Mouse (Mus musculus): Measurements from ENCODE around the gene Pip5k1a. TPM values are rescaled to one million over a fixed set of nuclear protein-coding genes. Genes with fewer than 3 reads are reported as not detected.

The Pip5k1a gene
- total and polyA plus RNA-seq, 3 experiments, result 18.7 to 49.9 (median 40.8) TPM

Small RNA genes lying within 50 kb of the gene (microRNA-seq; reads per million reads assigned to microRNA genes)
- 0 reads per million in 2 experiments for gene Mir8099-1

Other genes with a start within 250 kb of the Pip5k1a start
- gene Psmb4, start 220.0 kb downstream of the Pip5k1a start, total RNA-seq (2021), result 100 to 1,000 TPM; 203 to 297 TPM
- 236 and 248 TPM in 2 replicates for gene Psmb4, start 220.0 kb downstream of the Pip5k1a start, polyA plus RNA-seq (2012; rRNA removed)
- gene Selenbp1, start 173.9 kb downstream of the Pip5k1a start, total RNA-seq (2021), result 10 to 100 TPM; 47.5 to 52.7 TPM
- gene Selenbp1, start 173.9 kb downstream of the Pip5k1a start, polyA plus RNA-seq (2012; rRNA removed), result 102 and 126 TPM in 2 replicates
- gene Rfx5, start 152.9 kb downstream of the Pip5k1a start, total RNA-seq (2021), result 10 to 100 TPM; 17.2 to 30.1 TPM
- gene Rfx5, start 152.9 kb downstream of the Pip5k1a start, polyA plus RNA-seq (2012; rRNA removed), result 10.8 and 13.5 TPM in 2 replicates
- 10 to 100 TPM; 57.0 to 68.7 TPM for gene Pi4kb, start 132.2 kb downstream of the Pip5k1a start, total RNA-seq (2021)
- gene Pi4kb, start 132.2 kb downstream of the Pip5k1a start, polyA plus RNA-seq (2012; rRNA removed), result 29.3 and 29.9 TPM in 2 replicates
- 10 to 100 TPM; 26.3 to 29.5 TPM for gene Zfp687, start 91.5 kb downstream of the Pip5k1a start, total RNA-seq (2021)
- 27.9 and 32.0 TPM in 2 replicates for gene Zfp687, start 91.5 kb downstream of the Pip5k1a start, polyA plus RNA-seq (2012; rRNA removed)
- 100 to 1,000 TPM; 312 to 335 TPM for gene Psmd4, start 64.3 kb downstream of the Pip5k1a start, total RNA-seq (2021)
- 105 and 114 TPM in 2 replicates for gene Psmd4, start 64.3 kb downstream of the Pip5k1a start, polyA plus RNA-seq (2012; rRNA removed)
- gene Vps72, start 4.1 kb upstream of the Pip5k1a start, total RNA-seq (2021), result 10 to 100 TPM; 52.4 to 64.0 TPM
- 82.4 and 83.0 TPM in 2 replicates for gene Vps72, start 4.1 kb upstream of the Pip5k1a start, polyA plus RNA-seq (2012; rRNA removed)
- under 1 TPM; 0.48 to 0.52 TPM for gene Tmod4, start 17.5 kb upstream of the Pip5k1a start, total RNA-seq (2021)
- gene Tmod4, start 17.5 kb upstream of the Pip5k1a start, polyA plus RNA-seq (2012; rRNA removed), result 0.17 and 0.30 TPM in 2 replicates
- 10 to 100 TPM; 33.4 to 37.0 TPM for gene Scnm1, start 27.1 kb upstream of the Pip5k1a start, total RNA-seq (2021)
- 17.6 and 18.6 TPM in 2 replicates for gene Scnm1, start 27.1 kb upstream of the Pip5k1a start, polyA plus RNA-seq (2012; rRNA removed)
- 1 to 10 TPM; 7.1 to 9.0 TPM for gene Lysmd1, start 27.2 kb upstream of the Pip5k1a start, total RNA-seq (2021)
- gene Lysmd1, start 27.2 kb upstream of the Pip5k1a start, polyA plus RNA-seq (2012; rRNA removed), result 3.7 and 4.7 TPM in 2 replicates
- gene Tnfaip8l2, start 35.4 kb upstream of the Pip5k1a start, total RNA-seq (2021), result 1 to 10 TPM; 2.0 to 2.2 TPM
- 3.7 and 4.9 TPM in 2 replicates for gene Tnfaip8l2, start 35.4 kb upstream of the Pip5k1a start, polyA plus RNA-seq (2012; rRNA removed)
- gene Sema6c, start 53.5 kb upstream of the Pip5k1a start, total RNA-seq (2021), result 1 to 10 TPM; 2.6 to 3.8 TPM
- gene Sema6c, start 53.5 kb upstream of the Pip5k1a start, polyA plus RNA-seq (2012; rRNA removed), result 8.6 and 12.4 TPM in 2 replicates
- 10 to 100 TPM; 19.0 to 21.1 TPM for gene Gabpb2, start 111.0 kb upstream of the Pip5k1a start, total RNA-seq (2021)
- gene Gabpb2, start 111.0 kb upstream of the Pip5k1a start, polyA plus RNA-seq (2012; rRNA removed), result 4.0 and 4.5 TPM in 2 replicates
- 100 to 1,000 TPM in 1 of 2 experiments, 10 to 100 TPM in 1; 89.7 to 102 TPM for gene Cdc42se1, start 121.8 kb upstream of the Pip5k1a start, total RNA-seq (2021)
- gene Cdc42se1, start 121.8 kb upstream of the Pip5k1a start, polyA plus RNA-seq (2012; rRNA removed), result 46.1 and 53.0 TPM in 2 replicates
- 1 to 10 TPM; 8.0 to 8.7 TPM for gene Mllt11, start 125.2 kb upstream of the Pip5k1a start, total RNA-seq (2021)
- 7.2 and 9.2 TPM in 2 replicates for gene Mllt11, start 125.2 kb upstream of the Pip5k1a start, polyA plus RNA-seq (2012; rRNA removed)
- under 1 TPM in 1 of 2 experiments, not detected in 1; 0.21 TPM for gene Gm128, start 134.7 kb upstream of the Pip5k1a start, total RNA-seq (2021)
- gene Gm128, start 134.7 kb upstream of the Pip5k1a start, polyA plus RNA-seq (2012; rRNA removed), result 0.20 and 0.22 TPM in 2 replicates
- not detected for gene Bnipl, start 144.3 kb upstream of the Pip5k1a start, total RNA-seq (2021)
- gene Bnipl, start 144.3 kb upstream of the Pip5k1a start, polyA plus RNA-seq (2012; rRNA removed), result not detected in 2 replicates
- 100 to 1,000 TPM; 131 to 139 TPM for gene Mindy1, start 174.4 kb upstream of the Pip5k1a start, total RNA-seq (2021)
- gene Mindy1, start 174.4 kb upstream of the Pip5k1a start, polyA plus RNA-seq (2012; rRNA removed), result 209 and 296 TPM in 2 replicates
- gene Prune1, start 175.1 kb upstream of the Pip5k1a start, total RNA-seq (2021), result 10 to 100 TPM; 26.3 to 31.1 TPM
- 14.1 and 15.4 TPM in 2 replicates for gene Prune1, start 175.1 kb upstream of the Pip5k1a start, polyA plus RNA-seq (2012; rRNA removed)
- gene Anxa9, start 200.2 kb upstream of the Pip5k1a start, total RNA-seq (2021), result 1 to 10 TPM; 1.2 to 2.5 TPM
- gene Anxa9, start 200.2 kb upstream of the Pip5k1a start, polyA plus RNA-seq (2012; rRNA removed), result 0.88 and 1.3 TPM in 2 replicates
- gene Cers2, start 207.9 kb upstream of the Pip5k1a start, total RNA-seq (2021), result 100 to 1,000 TPM; 224 to 263 TPM
- gene Cers2, start 207.9 kb upstream of the Pip5k1a start, polyA plus RNA-seq (2012; rRNA removed), result 78.7 and 99.1 TPM in 2 replicates

All from adrenal gland, adult 2 months (tissue).